Mouse (Mus musculus) thymus, postnatal 14 days (tissue): ENCODE results near the gene Kcnip4.

ENCODE experiments used
- DNase-seq: peaks from one replicate; pipeline ENCODE4 v3.0.0; 2021

Gene Kcnip4

GRCm38 (mm10) chr5:49524394-49525241 is at the start of gene Kcnip4:
Gene Kcnip4, minus strand, starts transcription at chr5:49524907.
- DNase-seq: no peak

GRCm38 (mm10) chr5:49571876-49572275 is 47.2 kb upstream of the Kcnip4 start:
- no peak for DNase-seq

DNA sequence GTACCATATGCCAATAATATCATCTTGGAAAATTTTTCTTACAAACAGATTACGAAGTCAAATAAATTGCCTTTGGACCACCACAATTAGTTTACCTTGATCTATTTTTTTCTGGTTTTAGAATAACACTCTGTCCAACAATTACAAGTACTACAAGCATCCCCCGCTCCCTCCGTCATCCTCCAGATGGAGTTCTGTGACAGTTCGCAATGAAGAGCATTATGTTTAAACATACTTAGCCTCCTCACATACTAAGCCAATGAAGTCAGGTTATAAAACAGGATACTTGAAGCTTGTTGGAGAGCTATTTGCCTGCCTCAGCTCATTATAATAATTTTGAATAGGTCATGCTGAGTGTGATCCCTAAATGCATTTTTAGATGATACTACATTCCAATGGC is 39.0 kb upstream of the Kcnip4 start:
- no peak for DNase-seq

GRCm38 (mm10) chr5:49557436-49557835 is 32.7 kb upstream of the Kcnip4 start:
- no peak for DNase-seq

GRCm38 (mm10) chr5:49547884-49548283 is 23.2 kb upstream of the Kcnip4 start:
- DNase-seq: no peak

DNA sequence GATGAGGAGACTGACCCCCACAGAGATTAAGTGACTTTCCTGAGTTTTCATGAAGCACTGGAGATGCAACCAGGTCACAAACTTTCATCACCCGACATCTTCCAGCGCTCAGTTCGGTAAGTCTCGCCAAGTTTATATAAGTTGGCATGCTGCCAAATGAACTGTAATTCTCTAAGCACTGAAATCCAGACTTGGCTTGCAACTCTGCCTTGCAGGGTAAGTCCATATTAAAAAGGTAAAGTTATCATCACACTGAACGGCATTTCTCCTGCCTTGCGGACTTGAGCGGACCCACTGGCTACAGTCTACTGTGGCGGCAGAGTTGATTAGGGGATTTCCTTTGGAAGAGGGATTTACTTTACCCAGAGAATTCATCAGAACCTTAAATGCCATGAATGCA is 4.7 kb upstream of the Kcnip4 start:
- no peak for DNase-seq

DNA sequence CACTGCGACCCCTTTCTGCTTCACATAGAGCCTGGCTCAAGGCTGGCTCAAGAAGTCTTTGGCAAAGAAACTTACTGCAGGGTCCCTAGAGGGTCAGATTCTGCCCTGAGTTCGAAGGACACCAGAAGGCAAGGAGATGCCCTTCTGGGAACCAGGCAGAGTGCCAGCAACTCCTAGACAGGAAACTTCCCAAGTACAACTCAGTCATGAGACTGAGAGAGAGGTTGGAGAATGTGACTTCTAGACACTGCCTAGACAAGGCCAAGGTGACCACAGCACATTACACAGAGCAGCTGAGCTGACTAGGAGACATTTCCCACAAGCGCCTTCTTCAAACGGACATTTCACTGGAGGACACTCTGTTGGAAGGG is 520 bp upstream of the Kcnip4 start:
- DNase-seq: no peak

DNA sequence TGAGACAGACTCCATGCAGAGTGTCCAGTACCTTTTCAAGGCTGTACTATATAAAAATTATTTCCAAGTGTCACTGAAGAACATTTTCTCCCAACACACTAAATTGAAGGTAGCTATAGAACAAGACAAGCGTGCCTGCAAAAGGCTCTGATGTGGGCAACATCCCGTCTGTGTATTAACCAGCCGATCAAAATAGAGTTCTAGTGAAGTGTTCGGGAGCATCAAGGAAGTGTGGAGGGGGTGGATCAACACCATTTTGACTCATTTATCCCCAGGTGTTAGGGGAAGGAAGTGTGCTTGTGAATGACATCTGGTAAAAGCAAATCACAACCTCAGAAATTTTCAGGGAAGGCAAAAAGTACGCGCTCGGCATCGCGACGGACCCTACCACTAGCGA is 712 bp downstream of the Kcnip4 start:
- no peak for DNase-seq

GRCm38 (mm10) chr5:49522986-49523385 is 1.7 kb downstream of the Kcnip4 start:
- DNase-seq: no peak

- no peak for DNase-seq
Measured at GRCm38 (mm10) chr5:49498743-49499142, 26.0 kb downstream of the Kcnip4 start.

GRCm38 (mm10) chr5:49487270-49487669 is 37.4 kb downstream of the Kcnip4 start:
- DNase-seq: no peak

GRCm38 (mm10) chr5:49470738-49471137 is 54.0 kb downstream of the Kcnip4 start:
- DNase-seq: no peak

GRCm38 (mm10) chr5:49460643-49461276 is 63.9 kb downstream of the Kcnip4 start:
- DNase-seq: no peak

DNA sequence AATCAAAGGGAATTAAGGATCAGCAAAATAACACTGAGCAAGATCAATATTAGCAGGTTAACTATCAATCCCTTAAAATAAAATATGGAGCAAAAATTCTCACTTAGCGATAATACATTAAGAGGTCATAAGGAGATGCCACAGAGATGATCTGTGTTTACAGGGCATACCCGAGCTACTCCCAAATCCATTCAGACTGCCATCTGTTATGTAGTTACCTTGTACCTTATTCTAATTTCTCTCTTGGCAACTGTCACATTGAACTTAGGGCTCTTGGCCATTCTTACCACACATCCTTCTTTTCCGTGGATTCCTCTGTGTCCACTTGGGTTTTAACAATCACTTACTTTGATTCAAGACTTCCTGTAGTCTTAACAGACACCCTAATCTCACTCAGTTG is 71.6 kb downstream of the Kcnip4 start:
- no peak for DNase-seq

DNA sequence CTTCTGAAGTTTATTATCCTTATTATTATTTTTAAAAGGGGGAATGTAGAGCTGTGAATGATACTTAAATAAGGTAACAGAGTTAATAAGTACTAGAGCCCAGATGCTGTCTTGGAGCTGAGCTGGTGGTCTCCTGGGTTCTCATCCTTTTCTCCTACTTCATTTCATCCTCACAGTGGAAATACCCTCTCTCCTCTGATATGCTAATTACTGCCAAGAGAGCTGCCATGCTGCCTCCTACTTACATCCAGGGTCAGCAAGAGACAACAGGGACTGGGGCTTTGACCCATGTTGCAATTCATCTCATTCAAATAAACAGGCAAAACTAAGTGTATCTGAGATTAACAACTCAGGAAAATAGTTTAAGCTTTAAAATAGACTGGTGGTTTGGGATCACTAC is 73.4 kb downstream of the Kcnip4 start:
- no peak for DNase-seq

DNA sequence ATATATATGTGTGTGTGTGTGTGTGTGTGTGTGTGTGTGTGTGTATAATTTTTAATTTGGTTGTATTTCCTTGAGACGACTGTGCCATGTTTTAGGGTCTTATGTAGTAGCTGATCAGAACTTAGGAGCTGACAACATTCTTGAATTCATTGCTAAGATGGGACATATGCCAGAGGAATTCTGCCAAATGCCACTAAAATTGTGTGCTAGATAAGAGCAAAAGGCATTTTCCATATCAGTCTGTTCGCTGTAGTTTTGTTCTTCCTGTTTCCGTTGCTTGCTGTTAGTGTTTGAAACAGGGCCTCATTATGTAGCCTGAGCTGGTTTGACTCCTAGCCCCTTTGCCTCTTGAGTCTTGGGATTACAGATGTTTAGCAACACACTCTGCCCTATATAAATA is 73.8 kb downstream of the Kcnip4 start:
- DNase-seq: no peak

GRCm38 (mm10) chr5:49437236-49437635 is 87.5 kb downstream of the Kcnip4 start:
- no peak for DNase-seq

DNA sequence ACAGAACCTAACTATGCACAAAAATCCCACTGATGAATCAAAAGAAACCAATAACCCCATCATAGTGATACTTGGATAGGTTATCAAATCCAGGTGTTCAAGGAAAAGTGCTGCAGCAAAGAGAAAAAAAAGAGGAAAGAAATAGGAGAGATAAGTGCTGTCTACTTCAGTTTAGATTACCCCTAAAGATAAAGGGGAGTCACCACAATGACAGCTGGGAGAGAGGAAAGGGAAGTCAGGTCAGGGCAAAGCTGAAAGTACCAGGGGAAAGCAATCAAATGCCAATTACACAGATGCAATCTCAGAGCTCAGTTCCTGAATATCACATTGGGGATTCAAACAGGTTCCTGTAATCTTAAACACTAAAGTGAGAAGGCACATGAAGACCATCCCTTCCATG is 97.0 kb downstream of the Kcnip4 start:
- DNase-seq: no peak

GRCm38 (mm10) chr5:49419707-49420106 is 105.0 kb downstream of the Kcnip4 start:
- DNase-seq: no peak

DNA sequence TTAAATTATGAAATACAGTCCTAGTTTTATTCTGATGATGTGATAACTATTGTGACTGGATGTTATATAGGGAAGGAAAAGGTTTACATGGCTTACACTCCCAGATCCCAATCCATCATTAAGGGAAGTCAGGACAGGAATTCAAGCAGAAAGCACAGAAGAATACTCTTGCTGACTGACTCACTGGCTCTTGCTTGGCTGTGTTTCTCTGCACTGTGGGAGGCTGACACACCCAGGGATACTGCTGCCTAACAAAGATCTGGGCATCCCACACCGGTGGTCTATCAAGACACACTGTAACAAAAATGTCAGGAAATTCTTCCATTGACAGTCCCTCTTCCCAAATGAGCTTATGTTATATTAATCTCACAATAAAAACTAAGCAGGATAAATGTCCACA is 116.4 kb downstream of the Kcnip4 start:
- DNase-seq: no peak

DNA sequence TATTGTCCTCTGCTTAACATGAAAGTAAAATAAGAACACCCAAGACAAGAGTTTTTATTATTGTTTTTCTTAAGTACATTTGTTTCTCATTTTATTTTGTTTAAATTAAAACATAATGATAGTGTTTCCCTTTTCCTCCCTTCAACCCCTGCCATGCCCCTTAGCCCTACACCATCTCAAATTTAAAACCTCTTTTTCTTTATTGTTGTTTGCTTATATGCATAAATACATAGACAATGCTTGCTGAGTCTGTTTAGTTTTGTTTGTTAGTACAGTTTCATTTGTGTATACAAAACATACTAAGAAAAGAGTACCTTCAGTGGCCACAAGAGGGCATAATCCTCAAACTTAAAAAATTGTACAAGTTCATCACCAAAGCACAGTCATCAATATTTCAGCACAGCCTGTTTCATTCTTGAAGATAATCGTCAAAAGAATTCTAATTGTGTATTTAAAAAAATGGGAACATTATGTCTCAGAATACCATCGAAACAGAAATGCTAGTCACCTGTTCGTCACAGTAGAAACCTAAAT is 154.1 kb downstream of the Kcnip4 start:
- no peak for DNase-seq

GRCm38 (mm10) chr5:49368636-49369423 is 155.9 kb downstream of the Kcnip4 start:
- DNase-seq: no peak

- DNase-seq: no peak
Measured at GRCm38 (mm10) chr5:49356381-49356780, 168.3 kb downstream of the Kcnip4 start.

DNA sequence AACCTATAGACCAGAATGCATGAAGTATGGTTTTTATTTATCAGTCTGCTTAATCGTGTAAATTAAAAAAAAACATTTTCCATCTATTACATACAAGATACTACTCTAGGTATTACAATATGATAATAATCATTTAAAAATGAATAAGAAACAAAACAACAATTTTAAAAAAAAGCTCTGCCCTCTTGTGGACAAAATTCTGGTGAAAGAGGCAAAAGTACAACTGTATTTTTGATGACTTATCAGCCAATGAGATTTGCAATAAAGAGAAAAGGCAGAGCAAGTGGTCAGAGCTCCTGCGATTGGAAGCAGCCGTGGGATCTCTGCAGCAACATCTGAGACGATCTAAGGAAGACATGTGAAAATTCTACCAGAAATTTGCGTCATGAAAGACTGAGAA is 172.6 kb downstream of the Kcnip4 start:
- DNase-seq: no peak
